Mouse (Mus musculus) cerebellum, adult 2 months (tissue): ENCODE measurements at regions not wholly inside any gene's neighbourhood (a gene's known extent, or its start where the extent isn't known, plus 50 kb on each side); places are given as distances from the start of the nearest gene placed in this dataset.
"Not testable (repeated sequence)": the region's sequence is repeated elsewhere in the genome, so short reads cannot be mapped to it uniquely, and the experiment has no call there.

Experiments
- DNase-seq, 2 experiments: peaks; one replicate each; pipeline ENCODE4 v3.0.0; 2021
- H3K27ac ChIP-seq: fragments of 200-500 bp; 2 replicates; pipeline ENCODE4 v1.5.1; 2012; ENCODE audit warnings: low read length, control low read depth, inconsistent platforms; ENCODE audit not compliant: insufficient read depth
- H3K27me3 ChIP-seq: fragments of 200-500 bp; 2 replicates; pipeline ENCODE4 v1.6.1; 2012; ENCODE audit warnings: inconsistent platforms, mild to moderate bottlenecking, low read length, moderate library complexity; ENCODE audit not compliant: control insufficient read depth, insufficient read depth
- H3K4me1 ChIP-seq: fragments of 200-500 bp; 2 replicates; pipeline ENCODE4 v1.6.1; 2011; ENCODE audit warnings: low read length; ENCODE audit not compliant: control insufficient read depth, insufficient read depth
- H3K4me3 ChIP-seq: fragments of 200-500 bp; replicated peaks from 2 replicates; pipeline ENCODE3; 2011; ENCODE audit warnings: mild to moderate bottlenecking, low read depth, low read length, control low read depth; ENCODE audit not compliant: insufficient read depth
- CTCF ChIP-seq: fragments of 200-500 bp; IDR thresholded peaks from 2 replicates; pipeline ENCODE4 v1.5.1; 2011; ENCODE audit warnings: low read depth, mild to moderate bottlenecking, control low read depth, low read length, moderate library complexity, borderline replicate concordance; ENCODE audit not compliant: insufficient read depth
- POLR2A ChIP-seq: fragments of 200-500 bp; IDR thresholded peaks from 2 replicates; pipeline ENCODE4 v1.6.1; 2011; ENCODE audit warnings: low read length, control low read depth, borderline replicate concordance; ENCODE audit not compliant: insufficient read depth
- WGBS: fragments of 180-500 bp; shearing (Covaris S2); methylation state at CpG from one replicate; pipeline ENCODE4 v1.1.7; 2018; 5-methylcytosine and 5-hydroxymethylcytosine counted together

- no peaks in the 10 kb centered on the region for H3K4me1 ChIP-seq
- TF ChIP-seq POLR2A = no peak
- 0 out of 2 replicates have a peak, but pooled peaks have one; percentile 27 for TF ChIP-seq CTCF
- no peak overlapping the region for H3K27ac ChIP-seq
- DNase-seq = peak; percentile 18 to 25
- WGBS = 35% methylated on average over 2 of the region's 2 CpGs
- no peaks in the 10 kb centered on the region for H3K27me3 ChIP-seq
- no peak overlapping the region for H3K4me3 ChIP-seq
These were observed 74.1 kb upstream of the Diaph3 start for GRCm38 (mm10) chr14:87215099-87215498.

- H3K27ac ChIP-seq = no peak overlapping the region
- no peak overlapping the region for H3K4me3 ChIP-seq
- TF ChIP-seq POLR2A = no peak
- TF ChIP-seq CTCF = no peak
- no peaks in the 10 kb centered on the region for H3K4me1 ChIP-seq
- no peak for DNase-seq
- H3K27me3 ChIP-seq = no peaks in the 10 kb centered on the region
- 33% methylated on average over 7 of the region's 7 CpGs for WGBS
These were observed 76.0 kb upstream of the Diaph3 start for GRCm38 (mm10) chr14:87217042-87217441.

GRCm38 (mm10) chr14:87219975-87220374 lies 78.9 kb upstream of the Diaph3 start:
- Histone ChIP-seq H3K4me3 (no peak overlapping the region), H3K27ac (no peak overlapping the region), H3K27me3 (no peaks in the 10 kb centered on the region), H3K4me1 (no peaks in the 10 kb centered on the region)
- TF ChIP-seq CTCF (no peak), POLR2A (no peak)
- WGBS = 92% methylated on average over 3 of the region's 3 CpGs
- no peak for DNase-seq

- no peaks in the 10 kb centered on the region for H3K4me1 ChIP-seq
- no peak for DNase-seq
- H3K27ac ChIP-seq = no peak overlapping the region
- WGBS = 83% methylated on average over 5 of the region's 5 CpGs
- no peak overlapping the region for H3K4me3 ChIP-seq
- TF ChIP-seq CTCF (no peak), POLR2A (no peak)
- H3K27me3 ChIP-seq = no peaks in the 10 kb centered on the region
These were observed 83.8 kb upstream of the Diaph3 start for GRCm38 (mm10) chr14:87224870-87225269.

- Histone ChIP-seq H3K4me1 (no peaks in the 10 kb centered on the region), H3K4me3 (no peak overlapping the region), H3K27me3 (no peaks in the 10 kb centered on the region), H3K27ac (no peak overlapping the region)
- 89% methylated on average over 2 of the region's 2 CpGs for WGBS
- DNase-seq = no peak
- TF ChIP-seq CTCF (no peak), POLR2A (no peak)
These were observed 108.2 kb upstream of the Diaph3 start for GRCm38 (mm10) chr14:87249258-87249657.

- DNase-seq = no peak
- WGBS = 72% methylated on average over 5 of the region's 5 CpGs
- no peak overlapping the region for H3K27ac ChIP-seq
These were observed 114.6 kb upstream of the Diaph3 start for GRCm38 (mm10) chr14:87255484-87256208.

GRCm38 (mm10) chr14:87261726-87262125 lies 120.7 kb upstream of the Diaph3 start:
- no peak for DNase-seq
- no peak overlapping the region for H3K4me3 ChIP-seq
- 47% methylated on average over 5 of the region's 5 CpGs for WGBS
- TF ChIP-seq POLR2A (no peak), CTCF (no peak)
- H3K27me3 ChIP-seq = no peaks in the 10 kb centered on the region
- H3K4me1 ChIP-seq = no peaks in the 10 kb centered on the region
- H3K27ac ChIP-seq = no peak overlapping the region

More at GRCm38 (mm10) chr14:87255484-87256208, 114.6 kb upstream of the Diaph3 start:
- Histone ChIP-seq H3K4me1 (no peaks in the 10 kb centered on the region), H3K4me3 (no peak overlapping the region), H3K27me3 (no peaks in the 10 kb centered on the region)
- TF ChIP-seq CTCF (no peak), POLR2A (no peak)

- H3K27me3 ChIP-seq = no peaks in the 10 kb centered on the region
- DNase-seq = no peak
- H3K27ac ChIP-seq = no peak overlapping the region
- H3K4me3 ChIP-seq = no peak overlapping the region
- WGBS = 95% methylated on average over 4 of the region's 4 CpGs
- TF ChIP-seq POLR2A (no peak), CTCF (no peak)
- H3K4me1 ChIP-seq = no peaks in the 10 kb centered on the region
These were observed 123.8 kb upstream of the Diaph3 start for GRCm38 (mm10) chr14:87264826-87265225.

- Histone ChIP-seq H3K4me3 (no peak overlapping the region), H3K27ac (no peak overlapping the region), H3K27me3 (no peaks in the 10 kb centered on the region), H3K4me1 (no peaks in the 10 kb centered on the region)
- DNase-seq = no peak
- 65% methylated on average over 6 of the region's 6 CpGs for WGBS
- TF ChIP-seq POLR2A (no peak), CTCF (no peak)
These were observed 125.3 kb upstream of the Diaph3 start for GRCm38 (mm10) chr14:87266309-87266708.

GRCm38 (mm10) chr14:87289266-87289665 lies 127.2 kb upstream of the Tdrd3 start:
- not testable (repeated sequence) for H3K4me1 ChIP-seq, H3K27ac ChIP-seq, DNase-seq, H3K4me3 ChIP-seq, H3K27me3 ChIP-seq
- WGBS = 85% methylated on average over 8 of the region's 8 CpGs
